Mouse (Mus musculus) midbrain, embryonic 13.5 days (tissue): ENCODE measurements around the gene Dnah3. TPM values are rescaled to one million over a fixed set of nuclear protein-coding genes. Genes with fewer than 3 reads are reported as not detected.

ENCODE experiments used
- ATAC-seq: fragments of 200-750 bp; cut with Nextera tagmentation; 2 replicates; pipeline ENCODE4 v1.8.0; 2017; ENCODE audit warnings: mild to moderate bottlenecking, moderate TSS enrichment, moderate library complexity
- H3K27ac ChIP-seq: fragments of 300-500 bp; sonication (generic); 2 replicates; pipeline ENCODE4 v1.5.1; 2015; ENCODE audit warnings: inconsistent platforms, mild to moderate bottlenecking, moderate library complexity
- H3K27me3 ChIP-seq: fragments of 300-500 bp; sonication (generic); 2 replicates; pipeline ENCODE4 v1.6.1; 2015; ENCODE audit warnings: mild to moderate bottlenecking, inconsistent platforms
- H3K36me3 ChIP-seq: fragments of 300-500 bp; sonication (generic); 2 replicates; pipeline ENCODE4 v1.6.1; 2015; ENCODE audit warnings: mild to moderate bottlenecking, inconsistent platforms
- H3K4me1 ChIP-seq: fragments of 300-500 bp; sonication (generic); replicated peaks from 2 replicates; pipeline ENCODE4 v1.6.1; 2015; ENCODE audit warnings: inconsistent platforms
- H3K4me2 ChIP-seq: fragments of 300-500 bp; sonication (generic); replicated peaks from 2 replicates; pipeline ENCODE4 v1.6.1; 2015; ENCODE audit warnings: moderate library complexity, mild to moderate bottlenecking, inconsistent platforms
- H3K4me3 ChIP-seq: fragments of 300-500 bp; sonication (generic); replicated peaks from 2 replicates; pipeline ENCODE4 v1.5.1; 2015; ENCODE audit warnings: mild to moderate bottlenecking, inconsistent platforms
- H3K9ac ChIP-seq: fragments of 300-500 bp; sonication (generic); replicated peaks from 2 replicates; pipeline ENCODE4 v1.6.1; 2015; ENCODE audit warnings: mild to moderate bottlenecking, inconsistent platforms
- H3K9me3 ChIP-seq: fragments of 300-500 bp; sonication (generic); 2 replicates; pipeline ENCODE4 v1.6.1; 2016; ENCODE audit warnings: mild to moderate bottlenecking, inconsistent platforms
- WGBS: fragments of 180-500 bp; shearing (Covaris S2); methylation state at CpG from one replicate; pipeline ENCODE4 v1.1.7; 2015; 5-methylcytosine and 5-hydroxymethylcytosine counted together
- polyA plus RNA-seq: library from polyadenylated mRNA; unstranded; fragments of >200 nt; fragmentation: Nextera tagmentation; extraction: Ambion mirVana; gene quantifications from 2 replicates; pipeline ENCODE4 v1.2.1, GENCODE M21; 2015

Gene Dnah3
- 0.22 TPM in 1 of 2 replicates, not detected in the other for polyA plus RNA-seq

GRCm38 (mm10) chr7:120095180-120095579 lies at the start of gene Dnah3:
Dnah3 (minus strand) TSS chr7:120095280.
- Histone ChIP-seq H3K36me3 (no peaks in the 10 kb centered on the region), H3K4me2 (no peak within 1 kb of the TSS), H3K4me1 (no peaks in the 10 kb centered on the region), H3K9me3 (no peaks in the 10 kb centered on the region), H3K9ac (no peak within 1 kb of the TSS), H3K27me3 (0 out of 2 replicates have a peak, but pooled peaks cover 2% of the 10 kb centered on the region), H3K4me3 (no peak within 1 kb of the TSS), H3K27ac (no peak within 1 kb of the TSS)
- 90% methylated on average over 6 of the region's 6 CpGs for WGBS
- ATAC-seq: no peak

- Histone ChIP-seq H3K36me3 (no peaks in the 10 kb centered on the region), H3K27ac (no peak overlapping the region), H3K27me3 (0 out of 2 replicates have a peak, but pooled peaks cover 8% of the 10 kb centered on the region), H3K9me3 (no peaks in the 10 kb centered on the region), H3K4me3 (no peak overlapping the region), H3K4me2 (no peak overlapping the region), H3K4me1 (no peaks in the 10 kb centered on the region), H3K9ac (no peak overlapping the region)
- no peak for ATAC-seq
- WGBS: 78% methylated on average over 1 of the region's 1 CpGs
Observed at GRCm38 (mm10) chr7:120142743-120143142, 47.7 kb upstream of the Dnah3 start.

- Histone ChIP-seq H3K36me3 (no peaks in the 10 kb centered on the region), H3K9ac (no peak overlapping the region), H3K27ac (no peak overlapping the region), H3K4me1 (peaks cover 13% of the 10 kb centered on the region), H3K4me3 (no peak overlapping the region), H3K4me2 (no peak overlapping the region), H3K9me3 (no peaks in the 10 kb centered on the region), H3K27me3 (no peaks in the 10 kb centered on the region)
- no peak for ATAC-seq
- 61% methylated on average over 4 of the region's 4 CpGs for WGBS
Observed at GRCm38 (mm10) chr7:120128951-120129350, 33.9 kb upstream of the Dnah3 start.

GRCm38 (mm10) chr7:120127686-120128059 lies 32.6 kb upstream of the Dnah3 start:
- Histone ChIP-seq H3K27me3 (no peaks in the 10 kb centered on the region), H3K4me2 (no peak overlapping the region), H3K36me3 (no peaks in the 10 kb centered on the region), H3K9me3 (no peaks in the 10 kb centered on the region), H3K4me1 (peaks cover 13% of the 10 kb centered on the region), H3K9ac (no peak overlapping the region), H3K27ac (no peak overlapping the region), H3K4me3 (no peak overlapping the region)
- ATAC-seq: no peak
- WGBS: 47% methylated on average over 4 of the region's 4 CpGs

GRCm38 (mm10) chr7:120126976-120127685 lies 32.1 kb upstream of the Dnah3 start:
- Histone ChIP-seq H3K4me3 (no peak overlapping the region), H3K27ac (no peak overlapping the region), H3K9me3 (no peaks in the 10 kb centered on the region), H3K36me3 (no peaks in the 10 kb centered on the region), H3K9ac (no peak overlapping the region), H3K4me2 (no peak overlapping the region), H3K4me1 (peaks cover 13% of the 10 kb centered on the region), H3K27me3 (no peaks in the 10 kb centered on the region)
- WGBS: 25% methylated on average over 5 of the region's 5 CpGs
- ATAC-seq: no peak

GRCm38 (mm10) chr7:120124844-120125243 lies 29.8 kb upstream of the Dnah3 start:
- Histone ChIP-seq H3K4me1 (peaks cover 13% of the 10 kb centered on the region), H3K4me3 (no peak overlapping the region), H3K36me3 (no peaks in the 10 kb centered on the region), H3K4me2 (no peak overlapping the region), H3K27me3 (no peaks in the 10 kb centered on the region), H3K9me3 (no peaks in the 10 kb centered on the region), H3K9ac (no peak overlapping the region), H3K27ac (no peak overlapping the region)
- peak; percentile 93 for ATAC-seq
- WGBS: 0% methylated on average over 3 of the region's 3 CpGs

- no peaks in the 10 kb centered on the region for H3K9me3 ChIP-seq
- H3K27me3 ChIP-seq: no peaks in the 10 kb centered on the region
- 84% methylated on average over 4 of the region's 4 CpGs for WGBS
- H3K4me2 ChIP-seq: no peak overlapping the region
- H3K36me3 ChIP-seq: no peaks in the 10 kb centered on the region
- ATAC-seq: no peak
- no peak overlapping the region for H3K4me3 ChIP-seq
- H3K27ac ChIP-seq: no peak overlapping the region
- peaks cover 13% of the 10 kb centered on the region for H3K4me1 ChIP-seq
- H3K9ac ChIP-seq: no peak overlapping the region
Observed at GRCm38 (mm10) chr7:120123776-120124175, 28.7 kb upstream of the Dnah3 start.

- WGBS: 26% methylated on average over 6 of the region's 6 CpGs
- peaks cover 10% of the 10 kb centered on the region for H3K4me1 ChIP-seq
- H3K36me3 ChIP-seq: no peaks in the 10 kb centered on the region
- no peaks in the 10 kb centered on the region for H3K27me3 ChIP-seq
- peak; percentile 73 for ATAC-seq
- no peaks in the 10 kb centered on the region for H3K9me3 ChIP-seq
- H3K4me3 ChIP-seq: no peak overlapping the region
- no peak overlapping the region for H3K4me2 ChIP-seq
- no peak overlapping the region for H3K27ac ChIP-seq
- H3K9ac ChIP-seq: no peak overlapping the region
Observed at GRCm38 (mm10) chr7:120117529-120117928, 22.4 kb upstream of the Dnah3 start.

GRCm38 (mm10) chr7:120116976-120117375 lies 21.9 kb upstream of the Dnah3 start:
- no peaks in the 10 kb centered on the region for H3K27me3 ChIP-seq
- no peaks in the 10 kb centered on the region for H3K36me3 ChIP-seq
- no peak for ATAC-seq
- peaks cover 10% of the 10 kb centered on the region for H3K4me1 ChIP-seq
- no peak overlapping the region for H3K27ac ChIP-seq
- H3K9ac ChIP-seq: no peak overlapping the region
- no peak overlapping the region for H3K4me2 ChIP-seq
- WGBS: 88% methylated on average over 5 of the region's 5 CpGs
- no peaks in the 10 kb centered on the region for H3K9me3 ChIP-seq
- no peak overlapping the region for H3K4me3 ChIP-seq

- Histone ChIP-seq H3K4me2 (no peak overlapping the region), H3K4me1 (no peaks in the 10 kb centered on the region), H3K9me3 (no peaks in the 10 kb centered on the region), H3K4me3 (no peak overlapping the region), H3K9ac (no peak overlapping the region), H3K27me3 (no peaks in the 10 kb centered on the region), H3K27ac (no peak overlapping the region), H3K36me3 (no peaks in the 10 kb centered on the region)
- ATAC-seq: no peak
- 86% methylated on average over 5 of the region's 5 CpGs for WGBS
Observed at GRCm38 (mm10) chr7:120109676-120110075, 14.6 kb upstream of the Dnah3 start.

- ATAC-seq: no peak
- H3K36me3 ChIP-seq: no peaks in the 10 kb centered on the region
- no peak overlapping the region for H3K4me2 ChIP-seq
- peaks cover 11% of the 10 kb centered on the region for H3K27me3 ChIP-seq
- H3K4me1 ChIP-seq: peaks cover 15% of the 10 kb centered on the region
- H3K9me3 ChIP-seq: no peaks in the 10 kb centered on the region
- no peak overlapping the region for H3K9ac ChIP-seq
- H3K4me3 ChIP-seq: no peak overlapping the region
- 76% methylated on average over 2 of the region's 2 CpGs for WGBS
- H3K27ac ChIP-seq: no peak overlapping the region
Observed at GRCm38 (mm10) chr7:120106356-120106755, 11.3 kb upstream of the Dnah3 start.

- Histone ChIP-seq H3K27ac (no peak overlapping the region), H3K4me1 (peaks cover 15% of the 10 kb centered on the region), H3K27me3 (peaks cover 14% of the 10 kb centered on the region), H3K9ac (no peak overlapping the region), H3K4me3 (no peak overlapping the region), H3K36me3 (no peaks in the 10 kb centered on the region), H3K4me2 (no peak overlapping the region), H3K9me3 (no peaks in the 10 kb centered on the region)
- 46% methylated on average over 3 of the region's 3 CpGs for WGBS
- no peak for ATAC-seq
Observed at GRCm38 (mm10) chr7:120104975-120105374, 9.9 kb upstream of the Dnah3 start.
